Mouse (Mus musculus) liver, postnatal 0 days (tissue): ENCODE results near the gene Gm9964.

Source experiments
- CTCF ChIP-seq: sonication (generic); IDR thresholded peaks from 2 replicates; pipeline ENCODE4 v1.5.1; 2016; ENCODE audit warnings: antibody characterized with exemption, low read depth
- EP300 ChIP-seq: IDR thresholded peaks from 2 replicates; pipeline ENCODE4 v1.6.1; 2016; ENCODE audit warnings: antibody characterized with exemption, low read depth, mild to moderate bottlenecking

GRCm38 (mm10) chr11:79329585-79329984, 32.9 kb upstream of the Gm9964 start:
- TF ChIP-seq CTCF (no peak), EP300 (no peak)
